Mouse (Mus musculus) embryonic fibroblast, embryonic 13.5 days (primary cell): ENCODE measurements around the gene Unc5b.

ENCODE experiments used
- CTCF ChIP-seq: IDR thresholded peaks from 2 replicates; pipeline ENCODE4 v1.5.1; 2011; ENCODE audit warnings: mild to moderate bottlenecking, control low read depth, low read length, moderate library complexity, borderline replicate concordance; ENCODE audit not compliant: insufficient read depth
- POLR2A ChIP-seq: IDR thresholded peaks from 2 replicates; pipeline ENCODE4 v1.6.1; 2011; ENCODE audit warnings: low read depth, mild to moderate bottlenecking, control low read depth, low read length, moderate library complexity

DNA sequence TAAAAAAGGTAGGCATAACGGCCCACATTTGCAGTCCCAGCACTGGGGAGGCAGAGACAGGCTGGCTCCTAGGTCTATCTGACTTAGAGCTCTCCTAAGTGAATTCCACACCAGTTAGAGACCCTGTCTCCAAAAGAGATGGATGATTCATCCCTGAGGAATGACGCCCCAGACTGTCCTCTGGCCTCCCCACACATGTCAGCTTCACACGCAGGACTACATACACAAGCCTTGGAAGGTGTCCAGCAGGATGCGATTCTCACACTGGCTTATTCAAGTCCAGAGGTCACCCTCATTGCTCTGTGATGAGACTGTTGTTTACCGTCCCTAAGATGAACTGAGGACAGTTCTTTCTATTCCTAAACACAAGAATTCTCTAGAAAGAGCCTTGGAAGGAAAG is 12.2 kb downstream of the Unc5b start:
- TF ChIP-seq CTCF (no peak), POLR2A (no peak)
